Mouse (Mus musculus): ENCODE results near the gene Chgb. TPM values are rescaled to one million over a fixed set of nuclear protein-coding genes. Genes with fewer than 3 reads are reported as not detected.

Gene Chgb
- not detected in 2 replicates for polyA plus RNA-seq (2012; ENCODE audit: insufficient read depth, insufficient read length, missing spikeins)

GRCm38 (mm10) chr2:132780978-132781377, at the start of gene Chgb:
Gene Chgb, plus strand, starts transcription at chr2:132781278.
- Histone ChIP-seq H3K4me3 (ENCODE audit: insufficient read depth, low read length) (peak within 1 kb of the TSS; percentile 48), H3K27ac (ENCODE audit: insufficient read depth, low read depth, low read length) (no peak within 1 kb of the TSS), H3K4me1 (ENCODE audit: control insufficient read depth, insufficient read depth, low read length) (peaks cover 4% of the 10 kb centered on the region; the same call in 1 of the 2 replicates)
- TF ChIP-seq POLR2A (IDR thresholded peaks at IDR 0.05; ENCODE audit: borderline replicate concordance, low read depth, low read length) (no peak), CTCF (IDR thresholded peaks at IDR 0.05; ENCODE audit: low read depth, low read length) (no peak)

GRCm38 (mm10) chr2:132732940-132733339, 48.1 kb upstream of the Chgb start:
- TF ChIP-seq CTCF (IDR thresholded peaks at IDR 0.05; ENCODE audit: low read depth, low read length) (no peak), POLR2A (IDR thresholded peaks at IDR 0.05; ENCODE audit: borderline replicate concordance, low read depth, low read length) (no peak)
- Histone ChIP-seq H3K27ac (ENCODE audit: insufficient read depth, low read depth, low read length) (no peak overlapping the region), H3K4me3 (ENCODE audit: insufficient read depth, low read length) (no peak overlapping the region), H3K4me1 (ENCODE audit: control insufficient read depth, insufficient read depth, low read length) (no peaks in the 10 kb centered on the region)

DNA sequence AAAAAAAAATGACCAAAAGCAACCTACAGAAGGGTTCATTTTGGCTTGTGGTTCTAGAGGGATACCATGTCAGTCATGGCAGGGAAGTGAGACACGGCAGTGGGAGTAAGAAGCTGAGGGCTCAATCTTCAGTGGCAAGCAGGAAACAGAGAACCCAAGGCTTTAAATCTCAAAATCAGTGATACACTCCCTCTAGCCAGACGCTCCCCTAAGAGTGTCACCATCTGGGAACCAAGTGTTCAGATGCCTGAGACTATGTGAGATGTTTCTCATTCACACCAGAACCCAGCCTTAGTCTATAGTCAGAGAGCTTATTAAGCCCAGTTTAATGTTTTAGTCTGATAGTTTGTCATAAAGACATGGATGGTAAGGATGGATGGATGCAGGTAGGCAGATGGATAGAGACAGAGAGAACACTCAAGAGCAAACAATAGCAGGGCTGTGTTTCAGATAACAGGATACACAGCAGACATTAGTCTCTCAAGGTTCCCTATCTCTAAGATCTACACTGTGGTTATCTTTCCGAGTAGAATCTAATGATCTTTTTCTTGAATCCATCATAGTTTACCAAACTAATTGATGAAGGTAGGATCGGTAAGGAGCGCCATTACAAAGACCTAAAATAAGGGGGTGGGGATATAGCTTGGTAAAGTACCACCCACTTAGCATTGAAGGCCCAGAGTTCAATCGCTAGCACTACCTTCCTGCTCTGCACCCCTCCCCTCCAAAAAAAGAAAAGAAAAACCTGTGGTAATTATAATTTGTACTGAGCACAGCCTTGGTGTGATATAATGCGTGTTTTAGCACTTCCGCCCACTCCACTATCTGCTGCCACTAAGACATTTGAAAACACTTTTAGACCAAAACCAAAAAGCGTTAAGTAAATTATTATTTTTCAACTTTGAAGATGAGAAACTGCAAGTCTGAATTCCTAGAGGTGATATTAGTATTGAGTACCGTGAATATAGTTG, 47.2 kb upstream of the Chgb start:
- Histone ChIP-seq H3K27ac (ENCODE audit: insufficient read depth, low read depth, low read length) (no peak overlapping the region), H3K4me3 (ENCODE audit: insufficient read depth, low read length) (no peak overlapping the region), H3K4me1 (ENCODE audit: control insufficient read depth, insufficient read depth, low read length) (no peaks in the 10 kb centered on the region)
- no peak for TF ChIP-seq POLR2A (IDR thresholded peaks at IDR 0.05; ENCODE audit: borderline replicate concordance, low read depth, low read length)
- no peak for TF ChIP-seq CTCF (IDR thresholded peaks at IDR 0.05; ENCODE audit: low read depth, low read length)

- TF ChIP-seq POLR2A (IDR thresholded peaks at IDR 0.05; ENCODE audit: borderline replicate concordance, low read depth, low read length): no peak
- no peak for TF ChIP-seq CTCF (IDR thresholded peaks at IDR 0.05; ENCODE audit: low read depth, low read length)
- no peaks in the 10 kb centered on the region for H3K4me1 ChIP-seq (ENCODE audit: control insufficient read depth, insufficient read depth, low read length)
- H3K27ac ChIP-seq (ENCODE audit: insufficient read depth, low read depth, low read length): no peak overlapping the region
- no peak overlapping the region for H3K4me3 ChIP-seq (ENCODE audit: insufficient read depth, low read length)
Measured at GRCm38 (mm10) chr2:132738816-132739432, 42.2 kb upstream of the Chgb start.

DNA sequence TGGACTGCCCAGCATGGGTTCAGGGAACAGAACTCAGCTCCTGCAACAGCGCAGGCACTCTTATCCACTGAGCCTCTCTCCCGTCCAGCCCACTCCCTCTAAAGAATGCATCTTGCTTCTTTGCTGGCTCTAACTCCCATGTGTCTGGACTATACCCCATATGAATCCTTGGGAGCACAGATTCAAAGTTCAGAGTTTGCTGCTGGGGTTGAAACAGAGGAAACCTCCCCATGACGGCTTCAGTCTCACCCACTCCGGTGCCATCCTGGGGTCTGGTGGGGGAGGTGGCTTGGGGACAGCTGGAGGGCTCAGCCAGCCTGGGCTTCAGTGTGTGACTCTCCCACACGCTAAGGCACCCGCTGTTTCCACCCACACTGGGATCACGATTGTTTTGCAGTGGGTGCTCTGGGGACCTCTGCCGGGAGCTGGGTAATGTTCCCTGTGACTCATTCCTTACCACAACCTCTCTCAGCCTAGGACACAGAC, 39.2 kb upstream of the Chgb start:
- TF ChIP-seq POLR2A (IDR thresholded peaks at IDR 0.05; ENCODE audit: borderline replicate concordance, low read depth, low read length) (no peak), CTCF (IDR thresholded peaks at IDR 0.05; ENCODE audit: low read depth, low read length) (no peak)
- Histone ChIP-seq H3K4me1 (ENCODE audit: control insufficient read depth, insufficient read depth, low read length) (no peaks in the 10 kb centered on the region), H3K27ac (ENCODE audit: insufficient read depth, low read depth, low read length) (no peak overlapping the region), H3K4me3 (ENCODE audit: insufficient read depth, low read length) (no peak overlapping the region)

- Histone ChIP-seq H3K4me3 (ENCODE audit: insufficient read depth, low read length) (no peak overlapping the region), H3K27ac (ENCODE audit: insufficient read depth, low read depth, low read length) (no peak overlapping the region), H3K4me1 (ENCODE audit: control insufficient read depth, insufficient read depth, low read length) (no peaks in the 10 kb centered on the region)
- TF ChIP-seq CTCF (IDR thresholded peaks at IDR 0.05; ENCODE audit: low read depth, low read length) (no peak), POLR2A (IDR thresholded peaks at IDR 0.05; ENCODE audit: borderline replicate concordance, low read depth, low read length) (no peak)
Measured at GRCm38 (mm10) chr2:132744866-132745265, 36.2 kb upstream of the Chgb start.

DNA sequence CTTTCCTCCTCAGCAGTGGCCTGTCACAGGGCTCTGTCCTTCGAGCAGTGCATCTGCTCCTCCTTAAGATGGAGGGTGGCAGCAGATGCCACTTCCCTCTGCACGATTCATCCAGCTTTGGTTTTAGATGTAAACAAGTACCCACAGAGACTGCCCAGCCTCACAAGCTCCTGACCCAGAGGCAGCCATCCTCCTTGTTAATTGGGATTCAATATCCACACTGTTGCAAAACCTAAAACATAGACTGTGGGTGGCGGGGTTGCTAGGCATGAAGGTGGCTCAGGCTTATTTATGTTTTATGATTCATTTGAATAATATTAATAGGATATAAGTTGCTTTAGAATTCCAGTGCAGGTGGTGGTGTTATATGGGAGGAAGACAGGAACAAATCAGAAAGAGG, 35.0 kb upstream of the Chgb start:
- Histone ChIP-seq H3K4me1 (ENCODE audit: control insufficient read depth, insufficient read depth, low read length) (no peaks in the 10 kb centered on the region), H3K27ac (ENCODE audit: insufficient read depth, low read depth, low read length) (no peak overlapping the region), H3K4me3 (ENCODE audit: insufficient read depth, low read length) (no peak overlapping the region)
- no peak for TF ChIP-seq POLR2A (IDR thresholded peaks at IDR 0.05; ENCODE audit: borderline replicate concordance, low read depth, low read length)
- TF ChIP-seq CTCF (IDR thresholded peaks at IDR 0.05; ENCODE audit: low read depth, low read length): no peak

- H3K4me3 ChIP-seq (ENCODE audit: insufficient read depth, low read length): no peak overlapping the region
- no peak overlapping the region for H3K27ac ChIP-seq (ENCODE audit: insufficient read depth, low read depth, low read length)
- H3K4me1 ChIP-seq (ENCODE audit: control insufficient read depth, insufficient read depth, low read length): no peaks in the 10 kb centered on the region
- TF ChIP-seq POLR2A (IDR thresholded peaks at IDR 0.05; ENCODE audit: borderline replicate concordance, low read depth, low read length) (no peak), CTCF (IDR thresholded peaks at IDR 0.05; ENCODE audit: low read depth, low read length) (no peak)
Measured at GRCm38 (mm10) chr2:132750726-132751125, 30.4 kb upstream of the Chgb start.

DNA sequence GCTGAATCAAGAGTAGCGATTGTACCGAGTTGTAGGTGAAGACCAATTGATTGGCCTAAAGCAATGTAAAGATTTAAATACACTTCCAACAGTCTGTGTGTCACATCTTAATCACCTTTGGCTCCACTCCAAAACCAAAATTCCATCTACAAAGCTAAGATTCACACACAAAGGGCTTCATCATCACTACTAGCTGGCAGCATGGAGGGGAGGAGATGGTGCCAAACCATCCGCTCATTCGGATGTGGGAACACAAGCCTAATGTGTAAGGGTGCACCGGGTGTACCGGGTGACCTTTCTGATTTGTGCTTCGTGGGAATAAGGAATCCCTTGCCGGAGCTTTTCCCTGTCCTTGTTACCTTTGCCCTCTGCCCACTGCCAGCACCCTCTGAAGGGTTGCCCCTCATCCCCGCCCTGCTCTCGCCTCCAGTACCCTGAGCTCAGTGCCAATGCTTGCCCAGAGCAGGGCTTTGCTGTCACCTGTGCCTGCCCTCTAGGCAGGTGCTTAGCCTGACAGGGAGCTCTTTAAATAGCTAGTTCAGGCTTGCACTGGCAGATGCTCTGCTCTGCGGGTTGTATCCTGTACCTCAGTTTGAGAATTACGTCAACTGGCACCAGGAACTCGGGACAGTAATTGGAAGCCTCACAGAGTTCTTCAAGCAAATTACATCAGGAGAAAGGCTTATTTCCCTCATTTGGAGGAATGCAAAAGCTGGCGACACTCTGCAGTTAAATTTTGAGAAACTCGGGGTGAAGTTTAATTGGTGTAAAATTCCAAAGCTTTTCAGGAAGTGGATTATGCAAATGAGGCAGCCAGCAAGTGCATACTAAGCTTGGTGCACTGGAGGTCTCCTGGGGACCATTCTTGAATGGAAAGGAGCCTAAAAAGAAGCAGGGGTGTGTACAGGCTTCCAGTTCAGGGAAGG, 29.7 kb upstream of the Chgb start:
- no peaks in the 10 kb centered on the region for H3K4me1 ChIP-seq (ENCODE audit: control insufficient read depth, insufficient read depth, low read length)
- TF ChIP-seq POLR2A (IDR thresholded peaks at IDR 0.05; ENCODE audit: borderline replicate concordance, low read depth, low read length) (no peak), CTCF (IDR thresholded peaks at IDR 0.05; ENCODE audit: low read depth, low read length) (no peak)
- no peak overlapping the region for H3K27ac ChIP-seq (ENCODE audit: insufficient read depth, low read depth, low read length)
- no peak overlapping the region for H3K4me3 ChIP-seq (ENCODE audit: insufficient read depth, low read length)

Measured in bone marrow macrophage, adult 2 months (primary cell).